Mouse (Mus musculus) liver, embryonic 16.5 days (tissue): ENCODE results near the gene Umod. TPM values are rescaled to one million over a fixed set of nuclear protein-coding genes. Genes with fewer than 3 reads are reported as not detected.

Experiments used
- ATAC-seq: fragments of 200-750 bp; cut with Nextera tagmentation; 2 replicates; pipeline ENCODE4 v1.8.0; 2017; ENCODE audit warnings: low read depth, mild to moderate bottlenecking, moderate number of reproducible peaks, moderate library complexity
- H3K27ac ChIP-seq: fragments of 300-500 bp; sonication (generic); 2 replicates; pipeline ENCODE4 v1.5.1; 2014; ENCODE audit warnings: mild to moderate bottlenecking, low read length
- H3K27me3 ChIP-seq: fragments of 300-500 bp; sonication (generic); 2 replicates; pipeline ENCODE4 v1.6.1; 2014; ENCODE audit warnings: low read depth, low read length, mixed read lengths; ENCODE audit not compliant: control insufficient read depth, insufficient read depth
- H3K36me3 ChIP-seq: fragments of 300-500 bp; sonication (generic); 2 replicates; pipeline ENCODE4 v1.6.1; 2014; ENCODE audit warnings: mild to moderate bottlenecking; ENCODE audit not compliant: control insufficient read depth, insufficient read depth
- H3K4me1 ChIP-seq: fragments of 300-500 bp; sonication (generic); 2 replicates; pipeline ENCODE4 v1.6.1; 2014; ENCODE audit warnings: low read depth, low read length, mixed read lengths; ENCODE audit not compliant: control insufficient read depth
- H3K4me2 ChIP-seq: fragments of 300-500 bp; sonication (generic); 2 replicates; pipeline ENCODE4 v1.6.1; 2014; ENCODE audit warnings: low read depth, low read length, mixed read lengths
- H3K4me3 ChIP-seq: fragments of 300-500 bp; sonication (generic); 2 replicates; pipeline ENCODE4 v1.5.1; 2014; ENCODE audit warnings: low read depth, mild to moderate bottlenecking, low read length
- H3K9ac ChIP-seq: fragments of 300-500 bp; sonication (generic); 2 replicates; pipeline ENCODE4 v1.6.1; 2014; ENCODE audit warnings: low read depth, low read length
- H3K9me3 ChIP-seq: fragments of 300-500 bp; sonication (generic); replicated peaks from 2 replicates; pipeline ENCODE4 v1.6.1; 2016; ENCODE audit warnings: low read length; ENCODE audit not compliant: control insufficient read depth
- WGBS: fragments of 180-500 bp; shearing (Covaris S2); extraction: QIAGEN DNeasy Blood & Tissue Kit; methylation state at CpG from one replicate; pipeline ENCODE4 v1.1.7; 2014; ENCODE audit not compliant: insufficient replicate concordance; 5-methylcytosine and 5-hydroxymethylcytosine counted together
- polyA plus RNA-seq: library from polyadenylated mRNA; unstranded; fragments of >200 nt; fragmentation: Nextera tagmentation; extraction: Ambion mirVana; gene quantifications from 2 replicates; pipeline ENCODE4 v1.2.1, GENCODE M21; 2015

Gene Umod
- polyA plus RNA-seq, 1 experiment from 2014 or later = not detected

DNA sequence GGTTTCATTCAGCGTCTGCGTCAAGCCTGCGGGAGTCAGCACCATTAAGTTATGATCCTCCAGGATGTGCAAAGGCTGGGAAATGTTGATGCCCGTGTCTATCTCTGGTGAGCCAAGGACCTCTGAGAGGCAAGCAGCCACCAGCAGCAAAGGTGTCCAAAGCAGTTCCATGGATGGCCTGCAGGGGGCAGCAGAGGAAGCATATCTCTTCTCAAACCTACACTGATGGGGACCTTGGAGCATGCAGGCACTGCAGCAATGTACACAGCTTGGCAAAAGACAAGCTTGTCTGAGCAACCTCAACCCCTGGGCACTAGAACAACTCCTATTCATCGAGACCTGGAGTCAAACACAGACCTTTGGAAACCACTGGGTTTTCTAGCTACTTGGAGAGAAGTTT lies 40.6 kb upstream of the Umod start:
- Histone ChIP-seq H3K4me2 (no peak overlapping the region), H3K27me3 (no peaks in the 10 kb centered on the region), H3K4me1 (no peaks in the 10 kb centered on the region), H3K4me3 (no peak overlapping the region), H3K9me3 (no peaks in the 10 kb centered on the region), H3K36me3 (no peaks in the 10 kb centered on the region), H3K27ac (no peak overlapping the region), H3K9ac (no peak overlapping the region)
- ATAC-seq = peak; percentile 24; the same call in 1 of the 2 replicates
- WGBS = 44% methylated on average over 5 of the region's 5 CpGs

DNA sequence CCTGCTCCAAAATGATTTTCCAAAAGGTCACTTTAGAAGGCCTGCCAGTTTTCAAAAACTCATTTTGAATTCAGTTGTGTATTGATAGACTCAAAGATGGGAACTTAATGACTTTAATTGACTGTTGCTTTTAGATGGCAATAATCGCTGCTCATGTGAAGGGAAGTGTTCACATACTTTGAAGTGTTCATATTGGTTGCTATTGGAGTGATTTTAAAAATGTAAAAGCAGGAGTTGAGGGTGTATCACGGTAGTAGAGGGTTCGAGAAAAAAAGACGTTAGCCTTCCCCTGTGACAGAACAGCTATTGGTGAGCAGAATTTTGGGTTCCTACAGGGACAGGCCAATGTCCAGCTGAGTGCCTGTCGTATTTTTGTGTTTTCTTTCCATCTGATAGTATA lies 40.1 kb upstream of the Umod start, which contains the start of gene Acsm5:
Gene Acsm5, plus strand, starts transcription at position 301 of the 400 bp plus-strand sequence.
- Histone ChIP-seq H3K9ac (no peak within 1 kb of the TSS), H3K27me3 (no peaks in the 10 kb centered on the region), H3K4me1 (no peaks in the 10 kb centered on the region), H3K4me2 (no peak within 1 kb of the TSS), H3K27ac (no peak within 1 kb of the TSS), H3K9me3 (no peaks in the 10 kb centered on the region), H3K4me3 (no peak within 1 kb of the TSS), H3K36me3 (no peaks in the 10 kb centered on the region)
- no peak for ATAC-seq
- 55% methylated on average over 5 of the region's 5 CpGs for WGBS

DNA sequence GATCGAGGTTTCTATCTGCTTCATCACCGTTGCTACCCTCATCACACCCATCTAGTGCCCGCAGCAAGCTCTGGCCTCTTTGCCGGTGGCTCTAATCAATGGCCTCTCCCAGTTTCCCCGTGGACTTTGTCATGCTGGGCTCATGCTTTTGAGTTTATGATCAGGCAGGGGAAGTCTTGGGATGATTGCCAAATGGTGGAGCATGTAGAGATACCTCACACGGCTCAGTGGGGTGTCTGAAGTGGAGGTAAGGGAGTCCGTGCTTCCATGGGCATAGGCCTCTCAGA lies 37.1 kb upstream of the Umod start:
- Histone ChIP-seq H3K27me3 (no peaks in the 10 kb centered on the region), H3K27ac (no peak overlapping the region), H3K4me3 (no peak overlapping the region), H3K36me3 (no peaks in the 10 kb centered on the region), H3K9ac (no peak overlapping the region), H3K4me1 (no peaks in the 10 kb centered on the region), H3K4me2 (no peak overlapping the region), H3K9me3 (no peaks in the 10 kb centered on the region)
- 62% methylated on average over 7 of the region's 7 CpGs for WGBS
- no peak for ATAC-seq

- Histone ChIP-seq H3K4me2 (no peak overlapping the region), H3K27me3 (no peaks in the 10 kb centered on the region), H3K4me1 (no peaks in the 10 kb centered on the region), H3K9ac (no peak overlapping the region), H3K36me3 (no peaks in the 10 kb centered on the region), H3K9me3 (no peaks in the 10 kb centered on the region), H3K27ac (no peak overlapping the region), H3K4me3 (no peak overlapping the region)
- no peak for ATAC-seq
- 48% methylated on average over 10 of the region's 10 CpGs for WGBS
These were observed 36.6 kb upstream of the Umod start for GRCm38 (mm10) chr7:119515492-119516271.

- Histone ChIP-seq H3K9ac (no peak overlapping the region), H3K9me3 (no peaks in the 10 kb centered on the region), H3K27ac (no peak overlapping the region), H3K4me3 (no peak overlapping the region), H3K36me3 (no peaks in the 10 kb centered on the region), H3K4me2 (no peak overlapping the region), H3K27me3 (no peaks in the 10 kb centered on the region), H3K4me1 (no peaks in the 10 kb centered on the region)
- ATAC-seq = 0 out of 2 replicates have a peak, but pooled peaks have one; percentile 27
- 25% methylated on average over 7 of the region's 7 CpGs for WGBS
These were observed 34.0 kb upstream of the Umod start for GRCm38 (mm10) chr7:119513056-119513455.

DNA sequence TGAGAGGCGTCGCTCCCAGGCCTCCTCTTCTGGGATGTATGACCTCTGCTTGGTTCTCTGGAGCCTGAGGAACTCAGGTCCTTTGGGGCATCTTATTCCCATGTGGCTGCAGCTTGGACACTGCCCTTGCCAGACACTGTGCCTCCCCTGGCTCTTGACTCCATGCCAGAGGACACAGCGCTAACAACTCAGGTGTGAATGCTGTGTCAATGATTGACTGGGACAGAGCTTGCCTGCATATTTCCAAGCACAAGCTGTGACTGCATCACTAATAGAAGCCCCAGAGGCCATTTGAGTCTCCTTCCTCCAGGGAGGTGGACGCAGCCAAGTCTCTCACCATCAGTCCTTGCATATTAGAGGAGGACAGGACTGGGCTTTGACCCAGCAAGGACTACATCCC lies 32.1 kb upstream of the Umod start:
- Histone ChIP-seq H3K36me3 (no peaks in the 10 kb centered on the region), H3K9me3 (no peaks in the 10 kb centered on the region), H3K4me1 (no peaks in the 10 kb centered on the region), H3K9ac (no peak overlapping the region), H3K27me3 (no peaks in the 10 kb centered on the region), H3K27ac (no peak overlapping the region), H3K4me3 (no peak overlapping the region), H3K4me2 (no peak overlapping the region)
- WGBS = 75% methylated on average over 4 of the region's 4 CpGs
- no peak for ATAC-seq

- Histone ChIP-seq H3K27me3 (no peaks in the 10 kb centered on the region), H3K4me2 (no peak overlapping the region), H3K36me3 (no peaks in the 10 kb centered on the region), H3K9me3 (no peaks in the 10 kb centered on the region), H3K4me3 (no peak overlapping the region), H3K9ac (no peak overlapping the region), H3K27ac (no peak overlapping the region), H3K4me1 (no peaks in the 10 kb centered on the region)
- WGBS = 67% methylated on average over 4 of the region's 4 CpGs
- no peak for ATAC-seq
These were observed 11.1 kb upstream of the Umod start for GRCm38 (mm10) chr7:119490041-119490780.

DNA sequence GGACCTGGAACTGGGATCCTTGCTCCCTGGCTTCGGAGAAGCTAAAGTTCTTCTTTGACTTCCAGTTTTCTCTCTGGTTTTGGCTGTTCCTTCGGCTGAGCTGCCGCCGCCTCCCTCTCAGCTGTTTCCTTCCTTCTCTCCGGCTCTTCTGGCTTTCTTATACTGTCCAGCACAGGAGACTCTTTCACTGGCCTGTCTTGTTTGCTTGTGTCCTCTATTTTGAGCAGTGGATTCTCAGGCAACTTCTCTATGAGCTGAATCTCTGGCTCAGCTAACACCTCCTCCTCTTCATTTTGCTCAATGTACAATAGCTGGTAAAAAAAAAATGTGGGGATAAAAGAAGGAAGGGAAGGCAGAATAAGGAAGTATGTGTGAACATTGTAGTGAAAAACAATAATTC lies 7.6 kb upstream of the Umod start:
- Histone ChIP-seq H3K4me1 (no peaks in the 10 kb centered on the region), H3K27me3 (no peaks in the 10 kb centered on the region), H3K36me3 (no peaks in the 10 kb centered on the region), H3K4me2 (no peak overlapping the region), H3K9me3 (no peaks in the 10 kb centered on the region), H3K9ac (no peak overlapping the region), H3K27ac (no peak overlapping the region), H3K4me3 (no peak overlapping the region)
- 41% methylated on average over 5 of the region's 5 CpGs for WGBS
- no peak for ATAC-seq

DNA sequence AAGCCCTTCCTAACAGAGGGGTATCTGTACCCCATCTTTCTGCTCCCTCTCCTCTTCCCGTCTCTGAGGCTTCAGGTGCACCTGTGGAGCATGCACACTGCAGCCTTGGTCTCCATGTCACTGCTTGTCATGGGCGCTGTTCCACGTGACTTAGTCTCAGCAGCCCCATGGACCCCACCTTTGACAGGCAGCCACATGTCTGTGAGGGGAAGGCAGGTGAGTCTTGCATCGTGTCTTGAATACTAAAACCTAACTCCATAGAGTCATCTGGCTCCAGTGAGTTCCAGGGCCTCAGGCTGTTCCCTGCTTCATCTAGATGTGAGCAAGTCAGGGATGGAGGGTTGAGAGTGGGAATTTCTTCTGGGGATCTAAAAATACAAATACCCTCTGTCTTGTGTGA lies 5.1 kb upstream of the Umod start:
- Histone ChIP-seq H3K4me3 (no peak overlapping the region), H3K27me3 (no peaks in the 10 kb centered on the region), H3K4me2 (no peak overlapping the region), H3K4me1 (no peaks in the 10 kb centered on the region), H3K27ac (no peak overlapping the region), H3K9ac (no peak overlapping the region), H3K9me3 (no peaks in the 10 kb centered on the region), H3K36me3 (no peaks in the 10 kb centered on the region)
- WGBS = 46% methylated on average over 4 of the region's 4 CpGs
- no peak for ATAC-seq
